Mouse (Mus musculus) limb, embryonic 14.5 days (tissue): Measurements from ENCODE around the gene Macrod1. TPM values are rescaled to one million over a fixed set of nuclear protein-coding genes. Genes with fewer than 3 reads are reported as not detected.

ENCODE experiments used
- ATAC-seq: fragments of 200-750 bp; cut with Nextera tagmentation; 2 replicates; pipeline ENCODE4 v1.8.0; 2017; ENCODE audit warnings: low read depth, moderate number of reproducible peaks, moderate TSS enrichment; ENCODE audit not compliant: low FRiP score
- DNase-seq: peaks from one replicate; pipeline ENCODE4 v3.0.0-alpha.2; 2015; ENCODE audit warnings: low spot score
- H3K27ac ChIP-seq: fragments of 300-500 bp; sonication (generic); replicated peaks from 2 replicates; pipeline ENCODE4 v1.5.1; 2014; ENCODE audit warnings: low read depth, mild to moderate bottlenecking, low read length, moderate library complexity, mixed read lengths
- H3K27me3 ChIP-seq: fragments of 300-500 bp; sonication (generic); 2 replicates; pipeline ENCODE4 v1.6.1; 2014; ENCODE audit warnings: low read length, mixed read lengths; ENCODE audit not compliant: control insufficient read depth, insufficient read depth
- H3K36me3 ChIP-seq: fragments of 300-500 bp; sonication (generic); 2 replicates; pipeline ENCODE4 v1.6.1; 2014; ENCODE audit warnings: mild to moderate bottlenecking, low read length, moderate library complexity, mixed read lengths; ENCODE audit not compliant: control insufficient read depth, insufficient read depth
- H3K4me1 ChIP-seq: fragments of 300-500 bp; sonication (generic); 2 replicates; pipeline ENCODE4 v1.6.1; 2014; ENCODE audit warnings: antibody characterized with exemption, low read length, mixed read lengths; ENCODE audit not compliant: control insufficient read depth, insufficient read depth
- H3K4me2 ChIP-seq: fragments of 300-500 bp; sonication (generic); replicated peaks from 2 replicates; pipeline ENCODE4 v1.6.1; 2014; ENCODE audit warnings: low read depth, mild to moderate bottlenecking, low read length, moderate library complexity; ENCODE audit not compliant: severe bottlenecking
- H3K4me3 ChIP-seq: fragments of 300-500 bp; sonication (generic); replicated peaks from 2 replicates; pipeline ENCODE4 v1.5.1; 2014; ENCODE audit warnings: low read length
- H3K9ac ChIP-seq: fragments of 300-500 bp; sonication (generic); 2 replicates; pipeline ENCODE4 v1.6.1; 2014; ENCODE audit warnings: mild to moderate bottlenecking, low read depth, low read length, moderate library complexity; ENCODE audit not compliant: severe bottlenecking
- H3K9me3 ChIP-seq: fragments of 300-500 bp; sonication (generic); 2 replicates; pipeline ENCODE4 v1.6.1; 2016; ENCODE audit warnings: low read length; ENCODE audit not compliant: control insufficient read depth
- POLR2A ChIP-seq: fragments of 200-500 bp; IDR thresholded peaks from 2 replicates; pipeline ENCODE4 v1.8.0; 2012; ENCODE audit warnings: inconsistent platforms, mild to moderate bottlenecking, moderate library complexity, borderline replicate concordance; ENCODE audit not compliant: insufficient read depth, insufficient read length; ENCODE audit errors: extremely low read depth
- WGBS: fragments of 180-500 bp; shearing (Covaris S2); extraction: QIAGEN DNeasy Blood & Tissue Kit; methylation state at CpG from one replicate; pipeline ENCODE4 v1.1.7; 2014; 5-methylcytosine and 5-hydroxymethylcytosine counted together
- polyA plus RNA-seq, 2 experiments: library from polyadenylated mRNA; depleted of rRNA in 1 of 2; stranded (reverse) in 1 of 2; unstranded in 1 of 2; fragments of >200 nt; fragmentation: Nextera tagmentation in 1 of 2; extraction: Ambion mirVana in 1 of 2; gene quantifications; 2 replicates each; pipeline versions ENCODE4 v1.2.1 to v1.2.3; 2012 to 2014

The Macrod1 gene
- polyA plus RNA-seq, 2 experiments, result 19.7 to 24.6 TPM

GRCm38 (mm10) chr19:7068661-7069531 is 12.3 kb downstream of the Macrod1 start:
- no peak for TF ChIP-seq POLR2A
- Histone ChIP-seq H3K27ac (no peak overlapping the region), H3K4me2 (peak overlapping the region; percentile 26; the same call in 1 of the 2 replicates), H3K27me3 (no peaks in the 10 kb centered on the region), H3K4me1 (peaks cover 49% of the 10 kb centered on the region), H3K9ac (no peak overlapping the region), H3K4me3 (no peak overlapping the region), H3K36me3 (no peaks in the 10 kb centered on the region), H3K9me3 (no peaks in the 10 kb centered on the region)
- no peak for ATAC-seq
- DNase-seq, result no peak
- WGBS, result 39% methylated on average over 11 of the region's 11 CpGs

GRCm38 (mm10) chr19:7069781-7070763 is 13.5 kb downstream of the Macrod1 start:
- H3K4me3 ChIP-seq, result 0 out of 2 replicates have a peak overlapping the region, but pooled peaks have one; percentile 10
- H3K4me2 ChIP-seq, result peak overlapping the region; percentile 37
- H3K36me3 ChIP-seq, result no peaks in the 10 kb centered on the region
- H3K9me3 ChIP-seq, result no peaks in the 10 kb centered on the region
- 10% methylated on average over 31 of the region's 35 CpGs for WGBS
- DNase-seq, result no peak
- no peaks in the 10 kb centered on the region for H3K27me3 ChIP-seq
- H3K9ac ChIP-seq, result 0 out of 2 replicates have a peak overlapping the region, but pooled peaks have one; percentile 16
- TF ChIP-seq POLR2A, result no peak
- peaks cover 49% of the 10 kb centered on the region for H3K4me1 ChIP-seq
- no peak overlapping the region for H3K27ac ChIP-seq
- ATAC-seq, result peak; percentile 39; the same call in 1 of the 2 replicates

- Histone ChIP-seq H3K27me3 (no peaks in the 10 kb centered on the region), H3K27ac (no peak overlapping the region), H3K9ac (no peak overlapping the region), H3K4me3 (0 out of 2 replicates have a peak overlapping the region, but pooled peaks have one; percentile 10), H3K9me3 (no peaks in the 10 kb centered on the region), H3K4me1 (peaks cover 49% of the 10 kb centered on the region), H3K36me3 (no peaks in the 10 kb centered on the region), H3K4me2 (peak overlapping the region; percentile 37; the same call in 1 of the 2 replicates)
- TF ChIP-seq POLR2A, result no peak
- WGBS, result 9% methylated on average over 4 of the region's 4 CpGs
- ATAC-seq (no peak), DNase-seq (no peak)
Observed at GRCm38 (mm10) chr19:7070775-7071174, 14.2 kb downstream of the Macrod1 start.

GRCm38 (mm10) chr19:7072221-7072620 is 15.6 kb downstream of the Macrod1 start:
- H3K4me2 ChIP-seq, result no peak overlapping the region
- H3K9ac ChIP-seq, result no peak overlapping the region
- no peak overlapping the region for H3K27ac ChIP-seq
- no peaks in the 10 kb centered on the region for H3K36me3 ChIP-seq
- ATAC-seq, result no peak
- no peak for TF ChIP-seq POLR2A
- H3K4me3 ChIP-seq, result no peak overlapping the region
- peaks cover 34% of the 10 kb centered on the region for H3K4me1 ChIP-seq
- 45% methylated on average over 6 of the region's 6 CpGs for WGBS
- H3K9me3 ChIP-seq, result no peaks in the 10 kb centered on the region
- DNase-seq, result no peak
- H3K27me3 ChIP-seq, result no peaks in the 10 kb centered on the region
